Mouse (Mus musculus) G1E (cell line): ENCODE results near the gene Cds2.

Source experiments
- CTCF ChIP-seq: IDR thresholded peaks from 2 replicates; pipeline ENCODE4 v1.5.1; 2012; ENCODE audit warnings: low read depth, low read length, inconsistent platforms, mixed read lengths
- GATA1 ChIP-seq: IDR thresholded peaks from 2 replicates; pipeline ENCODE4 v1.6.1; 2012; ENCODE audit warnings: borderline replicate concordance, low read length, inconsistent platforms, mixed read lengths
- GATA2 ChIP-seq: IDR thresholded peaks from 2 replicates; pipeline ENCODE4 v1.6.1; 2012; ENCODE audit warnings: low read depth, low read length, inconsistent platforms, borderline replicate concordance
- POLR2AphosphoS5 ChIP-seq: IDR thresholded peaks from 2 replicates; pipeline ENCODE4 v1.6.1; 2012; ENCODE audit warnings: low read depth, low read length, inconsistent platforms; ENCODE audit not compliant: insufficient replicate concordance
- TAL1 ChIP-seq: conservative IDR thresholded peaks from 2 replicates; pipeline ENCODE4 v1.6.1; 2012; ENCODE audit warnings: low read depth, low read length, inconsistent platforms, mixed read lengths

DNA sequence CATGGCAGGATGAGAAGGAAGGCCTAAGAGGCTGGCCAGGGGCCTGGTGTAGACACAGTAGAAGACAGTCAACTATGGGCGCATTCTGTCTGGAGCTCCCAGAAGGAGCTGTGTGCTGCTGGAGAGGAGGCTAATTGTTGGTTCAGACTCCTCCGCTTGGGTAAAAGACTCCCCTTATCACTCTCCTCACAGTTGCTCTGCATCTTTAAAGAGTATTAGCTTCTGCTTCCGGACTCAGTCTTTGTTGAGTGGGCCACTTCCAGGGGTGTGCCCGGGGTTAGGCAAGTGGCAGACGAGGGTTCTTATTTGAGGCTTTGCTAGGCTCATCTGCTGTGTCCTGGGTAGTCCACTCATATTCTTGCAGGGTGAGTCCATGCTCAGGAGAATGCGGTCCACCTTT is 45.9 kb downstream of the Cds2 start:
- TF ChIP-seq CTCF (no peak), GATA1 (no peak), TAL1 (no peak), POLR2AphosphoS5 (no peak), GATA2 (no peak)
